Mouse (Mus musculus) layer of hippocampus, postnatal 25 days (tissue): ENCODE results near the gene Krt33b. TPM values are rescaled to one million over a fixed set of nuclear protein-coding genes. Genes with fewer than 3 reads are reported as not detected.

ENCODE experiments used
- DNase-seq, 2 experiments: peaks; one replicate each; pipeline ENCODE4 v3.0.0; 2022; ENCODE audit warnings: mixed read lengths in 2 of 2, low spot score in 1 of 2; ENCODE audit errors: extremely low spot score in 1 of 2
- total RNA-seq, 2 experiments: library from RNA; stranded (reverse); gene quantifications; 2 replicates each; pipeline ENCODE4 v1.2.3; 2021

The Krt33b gene
- total RNA-seq, 2 experiments from 2014 or later = not detected

DNA sequence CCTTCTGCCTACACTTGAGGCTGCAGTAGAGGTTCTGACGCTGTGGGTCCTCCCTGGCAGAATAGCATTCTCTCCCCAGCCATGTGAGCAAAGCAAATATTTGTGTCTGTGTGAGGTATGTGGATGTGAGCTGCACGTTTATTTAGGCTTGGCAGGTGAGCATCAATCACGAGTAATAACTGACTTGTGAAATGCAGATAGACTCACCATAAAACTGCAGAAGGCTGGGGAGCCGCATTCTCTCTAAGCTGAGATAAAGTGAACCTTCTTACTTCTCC lies 35.3 kb downstream of the Krt33b start:
- DNase-seq = no peak

DNA sequence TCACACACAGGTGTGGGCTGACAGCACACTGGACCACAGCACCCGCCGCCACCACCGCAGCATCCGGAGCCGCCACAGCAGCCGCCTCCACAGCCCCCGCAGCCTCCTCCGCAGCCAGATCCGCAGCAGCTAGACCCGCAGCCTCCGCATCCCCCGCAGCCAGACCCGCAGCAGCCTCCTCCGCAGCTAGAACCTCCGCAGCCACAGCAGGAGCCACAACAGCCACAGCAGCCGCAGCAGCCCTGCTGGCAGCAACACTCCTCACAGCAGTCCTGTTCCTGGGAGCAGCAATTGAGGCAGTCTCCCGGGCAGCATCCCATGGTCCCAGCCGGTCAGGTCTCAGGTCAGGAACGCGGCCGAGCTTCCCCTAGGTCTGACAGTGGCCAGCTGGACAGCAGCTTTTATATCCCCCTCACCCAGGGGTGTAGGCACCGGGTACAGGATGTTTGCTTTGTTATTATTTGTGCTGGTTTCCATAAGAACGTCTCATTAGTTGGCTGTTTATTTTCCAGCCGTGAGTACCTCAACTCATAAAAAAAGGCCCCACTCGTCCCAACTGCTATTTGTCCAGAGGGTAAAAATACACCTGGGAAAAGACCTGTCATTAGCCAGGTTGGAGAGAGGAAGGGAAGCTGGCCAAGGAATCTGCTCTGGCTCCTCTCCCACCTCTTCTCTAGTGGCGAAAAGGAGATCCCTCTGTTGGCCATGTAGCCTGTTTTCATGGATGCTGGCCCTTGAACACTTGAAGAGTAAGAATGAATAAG lies 35.9 kb downstream of the Krt33b start, which contains the start of gene Krtap17-1:
Krtap17-1 (minus strand) TSS at position 375 of the 764 bp plus-strand sequence.
- DNase-seq = no peak

GRCm38 (mm10) chr11:99990571-99990970 lies 39.1 kb downstream of the Krt33b start:
- no peak for DNase-seq

GRCm38 (mm10) chr11:99989881-99990405 lies 39.7 kb downstream of the Krt33b start:
- no peak for DNase-seq

DNA sequence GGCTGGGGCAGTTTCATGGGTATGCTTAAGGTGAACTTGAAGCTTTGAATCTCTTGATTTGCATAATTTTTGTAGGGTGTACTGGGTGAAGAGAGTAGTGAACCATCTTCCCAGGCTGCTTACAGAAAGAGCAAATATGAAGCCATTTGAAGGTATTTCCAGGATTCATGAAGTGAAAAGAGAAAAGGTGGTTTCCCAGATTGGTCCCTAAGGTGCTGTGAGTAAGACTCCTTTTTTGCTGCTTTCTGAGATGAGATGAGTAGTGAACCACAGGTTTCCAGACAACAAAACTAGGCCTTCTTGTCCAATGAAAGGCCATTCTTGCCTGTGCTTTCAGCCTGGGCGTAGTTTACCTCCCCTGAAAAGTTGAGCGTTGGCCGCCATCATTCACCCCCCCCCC lies 41.1 kb downstream of the Krt33b start:
- DNase-seq = no peak

GRCm38 (mm10) chr11:99986180-99986647 lies 43.5 kb downstream of the Krt33b start, which contains the start of gene Krtap16-1:
Gene Krtap16-1 (minus strand): TSS chr11:99986597.
- no peak for DNase-seq

DNA sequence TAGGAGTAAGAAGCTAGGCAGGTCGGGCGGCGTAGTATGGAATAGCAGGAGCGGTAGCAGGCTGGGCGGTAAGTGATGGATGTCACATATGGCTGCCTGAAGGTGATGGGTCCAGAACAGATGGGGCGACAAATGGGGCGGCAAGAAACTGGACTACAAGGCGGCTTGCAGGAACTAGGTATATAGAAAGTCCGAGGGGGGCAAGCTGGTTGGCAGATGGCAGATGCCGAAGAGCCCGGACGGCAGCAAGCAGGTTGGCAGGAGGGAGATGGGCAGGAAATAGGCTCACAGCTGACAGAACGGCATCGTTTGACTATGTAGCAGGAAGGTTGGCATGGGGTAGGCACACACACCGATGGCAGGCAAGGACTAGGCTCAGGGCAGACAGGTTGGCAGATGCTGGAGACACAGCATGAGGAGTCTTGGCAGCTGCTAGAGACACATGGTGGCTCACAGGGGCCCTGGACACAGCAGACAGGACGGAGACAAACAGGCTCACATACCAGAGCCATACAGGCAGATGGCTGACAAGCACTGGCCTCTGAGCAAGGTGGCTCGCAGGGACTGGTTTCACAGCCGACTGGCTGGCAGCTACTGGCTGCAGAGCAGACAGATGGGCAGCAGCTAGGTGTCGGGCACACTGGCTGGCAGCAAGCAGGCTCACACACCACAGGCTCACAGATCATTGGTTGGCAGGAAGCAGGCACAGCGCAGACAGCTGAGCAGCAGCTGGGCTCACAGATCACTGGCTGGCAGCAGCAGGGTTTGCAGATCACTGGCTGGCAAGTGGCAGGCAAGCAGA lies 44.2 kb downstream of the Krt33b start:
- peak in 1 of 2 experiments; percentile 25 for DNase-seq

DNA sequence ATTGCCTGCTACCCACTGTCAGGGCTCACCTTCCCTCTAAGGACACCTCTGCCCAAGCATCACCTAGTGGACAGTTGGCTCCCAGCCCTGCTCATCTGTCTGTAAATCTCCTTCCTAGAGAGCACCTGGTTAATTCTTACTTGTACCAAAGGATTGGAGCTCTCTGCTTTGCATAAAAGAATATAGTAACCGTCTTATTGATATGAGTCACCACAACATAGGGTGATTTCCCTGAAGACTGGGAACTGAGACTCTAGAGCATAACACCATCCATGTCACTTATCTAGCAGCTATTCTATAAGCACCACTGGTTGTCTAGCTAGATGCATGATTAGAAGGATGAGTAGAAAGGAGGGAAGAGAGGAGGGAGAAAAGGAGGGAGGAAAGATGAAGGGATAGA lies 46.2 kb downstream of the Krt33b start:
- no peak for DNase-seq

DNA sequence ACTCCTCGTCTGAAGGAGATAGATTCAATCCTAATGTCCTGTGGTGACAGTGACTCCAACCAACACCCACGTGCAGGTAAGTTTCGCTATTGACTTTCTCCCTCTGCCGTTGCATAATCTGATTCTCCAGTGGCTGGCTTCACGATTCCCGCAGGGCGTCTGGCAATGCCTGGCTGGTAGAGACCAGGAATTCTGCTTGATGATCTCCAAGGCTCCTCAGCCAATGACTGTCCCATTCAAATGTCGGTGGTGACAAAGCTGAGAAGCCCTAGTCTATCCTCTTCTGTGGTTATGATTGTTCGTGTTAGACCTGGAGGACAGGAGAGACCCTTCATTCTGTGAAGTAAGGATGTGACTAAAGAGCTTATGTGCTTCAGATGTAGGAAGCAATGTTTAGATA lies 46.9 kb downstream of the Krt33b start:
- DNase-seq = no peak

- no peak for DNase-seq
These were observed 50.7 kb downstream of the Krt33b start, which contains the start of gene Krtap29-1 for GRCm38 (mm10) chr11:99978953-99979352. Gene Krtap29-1 (minus strand): TSS chr11:99979053.

Other genes with a start within 250 kb of the Krt33b start
- not detected for gene Krtap4-8, start 249.2 kb downstream of the Krt33b start, total RNA-seq
- not detected for gene Krtap4-9, start 244.7 kb downstream of the Krt33b start, total RNA-seq
- not detected for gene Gm11596, start 236.4 kb downstream of the Krt33b start, total RNA-seq
- gene Gm11569, start 230.9 kb downstream of the Krt33b start, total RNA-seq = not detected
- not detected for gene Gm11554, start 225.4 kb downstream of the Krt33b start, total RNA-seq
- gene Krtap4-13, start 220.0 kb downstream of the Krt33b start, total RNA-seq = not detected
- gene Gm11564, start 214.2 kb downstream of the Krt33b start, total RNA-seq = not detected
- gene 2300003K06Rik, start 191.8 kb downstream of the Krt33b start, total RNA-seq = not detected
- gene Krtap4-16, start 178.3 kb downstream of the Krt33b start, total RNA-seq = not detected
- gene Gm11568, start 172.0 kb downstream of the Krt33b start, total RNA-seq = not detected
- gene Gm11559, start 165.4 kb downstream of the Krt33b start, total RNA-seq = not detected
- not detected for gene Krtap9-1, start 156.5 kb downstream of the Krt33b start, total RNA-seq
- not detected for gene Gm11567, start 150.7 kb downstream of the Krt33b start, total RNA-seq
- not detected for gene Krtap31-1, start 121.9 kb downstream of the Krt33b start, total RNA-seq
- not detected for gene Gm11565, start 115.1 kb downstream of the Krt33b start, total RNA-seq
- not detected for gene Krtap31-2, start 93.6 kb downstream of the Krt33b start, total RNA-seq
- gene Krtap9-5, start 81.4 kb downstream of the Krt33b start, total RNA-seq = not detected
- gene Krtap29-1, start 50.8 kb downstream of the Krt33b start, total RNA-seq = not detected
- not detected for gene Krtap16-1, start 43.3 kb downstream of the Krt33b start, total RNA-seq
- gene Krtap17-1, start 35.9 kb downstream of the Krt33b start, total RNA-seq = not detected
- gene Krt33a, start 13.7 kb downstream of the Krt33b start, total RNA-seq = not detected
- gene Krt34, start 11.7 kb upstream of the Krt33b start, total RNA-seq = not detected
- not detected for gene Krt31, start 20.7 kb upstream of the Krt33b start, total RNA-seq
- gene Krt32, start 58.4 kb upstream of the Krt33b start, total RNA-seq = not detected
- gene Krt35, start 66.4 kb upstream of the Krt33b start, total RNA-seq = not detected
- not detected for gene Krt36, start 75.8 kb upstream of the Krt33b start, total RNA-seq
- gene Krt13, start 91.7 kb upstream of the Krt33b start, total RNA-seq = not detected
- under 1 TPM in 1 of 2 experiments, not detected in 1; 0.98 TPM for gene Krt15, start 106.1 kb upstream of the Krt33b start, total RNA-seq
- under 1 TPM in 1 of 2 experiments, not detected in 1; 0.34 TPM for gene Krt19, start 118.8 kb upstream of the Krt33b start, total RNA-seq
- 1 to 10 TPM; 2.1 to 4.0 TPM for gene Krt9, start 163.4 kb upstream of the Krt33b start, total RNA-seq
- gene Krt14, start 177.7 kb upstream of the Krt33b start, total RNA-seq = not detected
- not detected for gene Krt16, start 219.0 kb upstream of the Krt33b start, total RNA-seq
- gene Krt17, start 231.2 kb upstream of the Krt33b start, total RNA-seq = not detected
- not detected for gene Krt42, start 240.0 kb upstream of the Krt33b start, total RNA-seq